Mouse (Mus musculus) embryonic facial prominence, embryonic 10.5 days (tissue): ENCODE measurements around the gene Chd6. TPM values are rescaled to one million over a fixed set of nuclear protein-coding genes. Genes with fewer than 3 reads are reported as not detected.

ENCODE experiments used
- DNase-seq: peaks from one replicate; pipeline ENCODE4 v3.0.0-alpha.2; 2017; ENCODE audit warnings: low spot score
- H3K27ac ChIP-seq: fragments of 300-500 bp; sonication (generic); replicated peaks from 2 replicates; pipeline ENCODE4 v1.5.1; 2016; ENCODE audit warnings: mild to moderate bottlenecking
- H3K27me3 ChIP-seq: fragments of 300-500 bp; sonication (generic); replicated peaks from 2 replicates; pipeline ENCODE4 v1.6.1; 2016; ENCODE audit warnings: low read depth, mild to moderate bottlenecking; ENCODE audit not compliant: poor library complexity, severe bottlenecking
- H3K36me3 ChIP-seq: fragments of 300-500 bp; sonication (generic); replicated peaks from 2 replicates; pipeline ENCODE4 v1.6.1; 2016; ENCODE audit warnings: mild to moderate bottlenecking, moderate library complexity
- H3K4me1 ChIP-seq: fragments of 300-500 bp; sonication (generic); 2 replicates; pipeline ENCODE4 v1.6.1; 2016
- H3K4me3 ChIP-seq: fragments of 300-500 bp; sonication (generic); 2 replicates; pipeline ENCODE4 v1.5.1; 2016; ENCODE audit warnings: mild to moderate bottlenecking, moderate library complexity
- H3K9me3 ChIP-seq: fragments of 300-500 bp; sonication (generic); 2 replicates; pipeline ENCODE4 v1.6.1; 2016; ENCODE audit warnings: mild to moderate bottlenecking
- WGBS: fragments of 180-500 bp; shearing (Covaris S2); methylation state at CpG from one replicate; pipeline ENCODE4 v1.1.7; 2016; 5-methylcytosine and 5-hydroxymethylcytosine counted together
- polyA plus RNA-seq: library from polyadenylated mRNA; unstranded; fragments of >200 nt; fragmentation: Nextera tagmentation; extraction: Ambion mirVana; gene quantifications from 2 replicates; pipeline ENCODE4 v1.2.1, GENCODE M21; 2016

Chd6 gene
- polyA plus RNA-seq, 1 experiment from 2014 or later: 34.4 TPM

- 76% methylated on average over 1 of the region's 1 CpGs for WGBS
- H3K4me1 ChIP-seq: peaks cover 6% of the 10 kb centered on the region
- no peaks in the 10 kb centered on the region for H3K9me3 ChIP-seq
- no peaks in the 10 kb centered on the region for H3K27me3 ChIP-seq
- H3K4me3 ChIP-seq: no peak overlapping the region
- H3K27ac ChIP-seq: no peak overlapping the region
- H3K36me3 ChIP-seq: peaks cover 12% of the 10 kb centered on the region
- no peak for DNase-seq
Measured at GRCm38 (mm10) chr2:161064836-161065235, 44.0 kb downstream of the Chd6 start.

- H3K27me3 ChIP-seq: no peaks in the 10 kb centered on the region
- no peak for DNase-seq
- H3K9me3 ChIP-seq: no peaks in the 10 kb centered on the region
- H3K36me3 ChIP-seq: peaks cover 18% of the 10 kb centered on the region; the same call in 1 of the 2 replicates
- WGBS: 86% methylated on average over 4 of the region's 4 CpGs
- H3K4me1 ChIP-seq: no peaks in the 10 kb centered on the region; the same call in 1 of the 2 replicates
- no peak overlapping the region for H3K27ac ChIP-seq
- no peak overlapping the region for H3K4me3 ChIP-seq
Measured at GRCm38 (mm10) chr2:161058841-161059240, 50.0 kb downstream of the Chd6 start.

GRCm38 (mm10) chr2:161053765-161054164 is 55.1 kb downstream of the Chd6 start:
- H3K36me3 ChIP-seq: peaks cover 57% of the 10 kb centered on the region
- H3K4me1 ChIP-seq: no peaks in the 10 kb centered on the region; the same call in 1 of the 2 replicates
- no peak overlapping the region for H3K27ac ChIP-seq
- 82% methylated on average over 2 of the region's 2 CpGs for WGBS
- H3K4me3 ChIP-seq: no peak overlapping the region
- H3K27me3 ChIP-seq: no peaks in the 10 kb centered on the region
- H3K9me3 ChIP-seq: no peaks in the 10 kb centered on the region
- no peak for DNase-seq

GRCm38 (mm10) chr2:161052175-161052574 is 56.7 kb downstream of the Chd6 start:
- no peak for DNase-seq
- H3K36me3 ChIP-seq: peaks cover 62% of the 10 kb centered on the region
- no peak overlapping the region for H3K4me3 ChIP-seq
- H3K9me3 ChIP-seq: no peaks in the 10 kb centered on the region
- 93% methylated on average over 5 of the region's 5 CpGs for WGBS
- H3K4me1 ChIP-seq: no peaks in the 10 kb centered on the region
- H3K27me3 ChIP-seq: no peaks in the 10 kb centered on the region
- no peak overlapping the region for H3K27ac ChIP-seq

GRCm38 (mm10) chr2:161049426-161049825 is 59.4 kb downstream of the Chd6 start:
- H3K27me3 ChIP-seq: no peaks in the 10 kb centered on the region
- H3K36me3 ChIP-seq: peaks cover 76% of the 10 kb centered on the region
- DNase-seq: no peak
- H3K4me1 ChIP-seq: no peaks in the 10 kb centered on the region
- no peaks in the 10 kb centered on the region for H3K9me3 ChIP-seq
- 86% methylated on average over 6 of the region's 6 CpGs for WGBS
- H3K4me3 ChIP-seq: no peak overlapping the region
- H3K27ac ChIP-seq: no peak overlapping the region

GRCm38 (mm10) chr2:161044492-161045201 is 64.2 kb downstream of the Chd6 start:
- no peaks in the 10 kb centered on the region for H3K4me1 ChIP-seq
- peaks cover 76% of the 10 kb centered on the region for H3K36me3 ChIP-seq
- no peak overlapping the region for H3K4me3 ChIP-seq
- WGBS: 94% methylated on average over 8 of the region's 8 CpGs
- H3K9me3 ChIP-seq: no peaks in the 10 kb centered on the region
- H3K27ac ChIP-seq: no peak overlapping the region
- H3K27me3 ChIP-seq: no peaks in the 10 kb centered on the region
- DNase-seq: no peak

- Histone ChIP-seq H3K27me3 (no peaks in the 10 kb centered on the region), H3K4me3 (no peak overlapping the region), H3K36me3 (peaks cover 86% of the 10 kb centered on the region), H3K27ac (no peak overlapping the region), H3K9me3 (no peaks in the 10 kb centered on the region), H3K4me1 (no peaks in the 10 kb centered on the region)
- DNase-seq: no peak
- WGBS: 64% methylated on average over 3 of the region's 3 CpGs
Measured at GRCm38 (mm10) chr2:161042874-161043273, 66.0 kb downstream of the Chd6 start.

- no peak for DNase-seq
- H3K27ac ChIP-seq: no peak overlapping the region
- no peaks in the 10 kb centered on the region for H3K4me1 ChIP-seq
- no peaks in the 10 kb centered on the region for H3K9me3 ChIP-seq
- peaks cover 89% of the 10 kb centered on the region for H3K36me3 ChIP-seq
- 88% methylated on average over 4 of the region's 4 CpGs for WGBS
- H3K27me3 ChIP-seq: no peaks in the 10 kb centered on the region
- no peak overlapping the region for H3K4me3 ChIP-seq
Measured at GRCm38 (mm10) chr2:161040743-161041142, 68.1 kb downstream of the Chd6 start.

GRCm38 (mm10) chr2:161037766-161038165 is 71.1 kb downstream of the Chd6 start:
- no peaks in the 10 kb centered on the region for H3K9me3 ChIP-seq
- DNase-seq: no peak
- no peaks in the 10 kb centered on the region for H3K27me3 ChIP-seq
- WGBS: 84% methylated on average over 3 of the region's 3 CpGs
- H3K4me1 ChIP-seq: no peaks in the 10 kb centered on the region
- no peak overlapping the region for H3K27ac ChIP-seq
- no peak overlapping the region for H3K4me3 ChIP-seq
- peaks cover 87% of the 10 kb centered on the region for H3K36me3 ChIP-seq

- H3K9me3 ChIP-seq: no peaks in the 10 kb centered on the region
- no peaks in the 10 kb centered on the region for H3K27me3 ChIP-seq
- peaks cover 90% of the 10 kb centered on the region for H3K36me3 ChIP-seq
- H3K27ac ChIP-seq: no peak overlapping the region
- H3K4me3 ChIP-seq: no peak overlapping the region
- DNase-seq: no peak
- no peaks in the 10 kb centered on the region for H3K4me1 ChIP-seq
Measured at GRCm38 (mm10) chr2:161033141-161033540, 75.7 kb downstream of the Chd6 start.

- H3K27me3 ChIP-seq: no peaks in the 10 kb centered on the region
- no peak overlapping the region for H3K4me3 ChIP-seq
- H3K36me3 ChIP-seq: peaks cover 90% of the 10 kb centered on the region
- H3K27ac ChIP-seq: no peak overlapping the region
- no peaks in the 10 kb centered on the region for H3K4me1 ChIP-seq
- WGBS: 93% methylated on average over 7 of the region's 7 CpGs
- no peaks in the 10 kb centered on the region for H3K9me3 ChIP-seq
- no peak for DNase-seq
Measured at GRCm38 (mm10) chr2:161032394-161032793, 76.5 kb downstream of the Chd6 start.

- H3K36me3 ChIP-seq: peaks cover 96% of the 10 kb centered on the region
- no peak overlapping the region for H3K4me3 ChIP-seq
- 89% methylated on average over 1 of the region's 1 CpGs for WGBS
Measured at GRCm38 (mm10) chr2:161024606-161025005, 84.3 kb downstream of the Chd6 start.

GRCm38 (mm10) chr2:161017913-161018312 is 91.0 kb downstream of the Chd6 start:
- no peak overlapping the region for H3K4me3 ChIP-seq
- no peaks in the 10 kb centered on the region for H3K27me3 ChIP-seq
- peaks cover 100% of the 10 kb centered on the region for H3K36me3 ChIP-seq
- no peak overlapping the region for H3K27ac ChIP-seq
- no peak for DNase-seq
- WGBS: 92% methylated on average over 4 of the region's 4 CpGs
- H3K9me3 ChIP-seq: no peaks in the 10 kb centered on the region
- no peaks in the 10 kb centered on the region for H3K4me1 ChIP-seq

More at GRCm38 (mm10) chr2:161024606-161025005, 84.3 kb downstream of the Chd6 start:
- Histone ChIP-seq H3K4me1 (no peaks in the 10 kb centered on the region), H3K27me3 (no peaks in the 10 kb centered on the region), H3K9me3 (no peaks in the 10 kb centered on the region), H3K27ac (no peak overlapping the region)
- no peak for DNase-seq
